Mouse (Mus musculus): ENCODE results near the gene Ywhae. TPM values are rescaled to one million over a fixed set of nuclear protein-coding genes. Genes with fewer than 3 reads are reported as not detected.

Ywhae gene
- polyA plus RNA-seq, 1 experiment from 2014 or later = 1,527 TPM

GRCm38 (mm10) chr11:75744761-75745160 is 12.1 kb downstream of the Ywhae start:
- Histone ChIP-seq H3K9ac (no peak overlapping the region), H3K4me3 (no peak overlapping the region), H3K27me3 (no peaks in the 10 kb centered on the region), H3K36me3 (no peaks in the 10 kb centered on the region), H3K4me2 (no peak overlapping the region), H3K9me3 (no peaks in the 10 kb centered on the region), H3K27ac (no peak overlapping the region), H3K4me1 (replicated peaks) (peaks cover 51% of the 10 kb centered on the region)
- no peak for ATAC-seq (ENCODE audit: low FRiP score)
- 89% methylated on average over 3 of the region's 3 CpGs for WGBS

- peaks cover 7% of the 10 kb centered on the region; the same call in 1 of the 2 replicates for H3K36me3 ChIP-seq
- no peak overlapping the region for H3K9ac ChIP-seq
- no peaks in the 10 kb centered on the region for H3K27me3 ChIP-seq
- H3K4me2 ChIP-seq = no peak overlapping the region
- 76% methylated on average over 1 of the region's 1 CpGs for WGBS
- no peaks in the 10 kb centered on the region for H3K9me3 ChIP-seq
- no peak overlapping the region for H3K4me3 ChIP-seq
- ATAC-seq (ENCODE audit: low FRiP score) = no peak
- peaks cover 44% of the 10 kb centered on the region for H3K4me1 ChIP-seq (replicated peaks)
- no peak overlapping the region for H3K27ac ChIP-seq
These were observed 17.9 kb downstream of the Ywhae start for GRCm38 (mm10) chr11:75750537-75750936.

- Histone ChIP-seq H3K4me2 (no peak overlapping the region), H3K27me3 (no peaks in the 10 kb centered on the region), H3K9me3 (no peaks in the 10 kb centered on the region), H3K4me3 (no peak overlapping the region), H3K27ac (no peak overlapping the region), H3K9ac (no peak overlapping the region), H3K4me1 (replicated peaks) (peaks cover 42% of the 10 kb centered on the region), H3K36me3 (peaks cover 11% of the 10 kb centered on the region)
- no peak for ATAC-seq (ENCODE audit: low FRiP score)
- WGBS = 81% methylated on average over 4 of the region's 4 CpGs
These were observed 18.4 kb downstream of the Ywhae start for GRCm38 (mm10) chr11:75751082-75751481.

- H3K4me3 ChIP-seq = no peak overlapping the region
- WGBS = 88% methylated on average over 8 of the region's 8 CpGs
- no peaks in the 10 kb centered on the region; the same call in none of the 2 replicates for H3K4me1 ChIP-seq (replicated peaks)
- ATAC-seq (ENCODE audit: low FRiP score) = no peak
- H3K9ac ChIP-seq = no peak overlapping the region
- no peaks in the 10 kb centered on the region for H3K9me3 ChIP-seq
- H3K36me3 ChIP-seq = peaks cover 56% of the 10 kb centered on the region
- no peaks in the 10 kb centered on the region for H3K27me3 ChIP-seq
- no peak overlapping the region for H3K27ac ChIP-seq
- H3K4me2 ChIP-seq = no peak overlapping the region
These were observed 24.0 kb downstream of the Ywhae start for GRCm38 (mm10) chr11:75756687-75757086.

DNA sequence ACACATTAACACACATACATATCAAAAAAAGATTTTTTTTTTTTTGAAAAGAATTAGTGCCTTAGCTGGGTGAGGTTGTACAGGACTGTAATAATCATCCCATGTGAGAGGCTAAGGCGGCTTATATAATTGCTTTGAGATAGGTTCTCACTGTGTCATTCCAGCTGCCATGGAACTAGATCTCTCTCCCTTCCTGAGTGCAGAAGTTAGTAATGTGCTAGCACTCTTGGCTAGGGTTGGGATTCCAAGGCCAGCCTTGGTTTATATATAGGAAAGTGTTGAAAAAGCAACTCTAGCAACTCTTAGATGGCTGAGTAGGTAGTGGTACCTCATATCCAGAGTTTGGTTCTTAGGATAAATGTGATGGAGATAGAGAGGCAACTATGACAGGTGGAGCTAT is 25.9 kb downstream of the Ywhae start:
- Histone ChIP-seq H3K27ac (no peak overlapping the region), H3K4me1 (replicated peaks) (no peaks in the 10 kb centered on the region), H3K36me3 (peaks cover 57% of the 10 kb centered on the region), H3K4me3 (no peak overlapping the region), H3K27me3 (no peaks in the 10 kb centered on the region), H3K4me2 (no peak overlapping the region), H3K9ac (no peak overlapping the region), H3K9me3 (no peaks in the 10 kb centered on the region)
- WGBS = 98% methylated on average over 1 of the region's 1 CpGs
- no peak for ATAC-seq (ENCODE audit: low FRiP score)

DNA sequence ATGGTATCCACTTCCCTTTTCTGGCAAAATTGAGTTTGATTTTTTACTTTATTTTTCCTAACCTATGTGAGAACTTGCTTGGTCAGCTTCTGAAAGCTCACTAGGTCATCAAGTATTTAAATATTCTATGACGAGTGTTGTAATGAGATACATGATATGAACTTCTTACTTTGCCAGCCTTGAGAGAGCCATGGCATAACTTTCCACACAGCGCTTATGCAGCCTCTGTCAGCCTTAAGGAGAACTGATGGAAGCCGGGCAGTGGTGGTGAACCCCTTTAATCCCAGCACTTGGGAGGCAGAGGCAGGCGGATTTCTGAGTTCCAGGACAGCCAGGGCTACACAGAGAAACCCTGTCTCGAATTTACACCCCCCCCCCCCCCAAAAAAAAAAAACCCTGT is 28.1 kb downstream of the Ywhae start:
- H3K27me3 ChIP-seq = no peaks in the 10 kb centered on the region
- H3K9ac ChIP-seq = no peak overlapping the region
- H3K9me3 ChIP-seq = no peaks in the 10 kb centered on the region
- H3K4me1 ChIP-seq (replicated peaks) = no peaks in the 10 kb centered on the region
- H3K4me2 ChIP-seq = no peak overlapping the region
- H3K4me3 ChIP-seq = no peak overlapping the region
- peaks cover 70% of the 10 kb centered on the region for H3K36me3 ChIP-seq
- ATAC-seq (ENCODE audit: low FRiP score) = no peak
- WGBS = 91% methylated on average over 5 of the region's 5 CpGs
- H3K27ac ChIP-seq = no peak overlapping the region

GRCm38 (mm10) chr11:75762708-75763107 is 30.0 kb downstream of the Ywhae start:
- 90% methylated on average over 2 of the region's 2 CpGs for WGBS
- ATAC-seq (ENCODE audit: low FRiP score) = no peak

GRCm38 (mm10) chr11:75764521-75765023 is 31.9 kb downstream of the Ywhae start:
- peaks cover 3% of the 10 kb centered on the region for H3K4me1 ChIP-seq (replicated peaks)
- no peak overlapping the region for H3K4me2 ChIP-seq
- H3K36me3 ChIP-seq = peaks cover 63% of the 10 kb centered on the region
- H3K27ac ChIP-seq = no peak overlapping the region
- no peak overlapping the region for H3K4me3 ChIP-seq
- no peaks in the 10 kb centered on the region for H3K9me3 ChIP-seq
- no peaks in the 10 kb centered on the region for H3K27me3 ChIP-seq
- WGBS = 87% methylated on average over 4 of the region's 4 CpGs
- H3K9ac ChIP-seq = no peak overlapping the region
- no peak for ATAC-seq (ENCODE audit: low FRiP score)

More at GRCm38 (mm10) chr11:75762708-75763107, 30.0 kb downstream of the Ywhae start:
- Histone ChIP-seq H3K9me3 (no peaks in the 10 kb centered on the region), H3K4me3 (no peak overlapping the region), H3K4me2 (no peak overlapping the region), H3K9ac (no peak overlapping the region), H3K27ac (no peak overlapping the region), H3K4me1 (replicated peaks) (no peaks in the 10 kb centered on the region), H3K36me3 (peaks cover 73% of the 10 kb centered on the region), H3K27me3 (no peaks in the 10 kb centered on the region)

DNA sequence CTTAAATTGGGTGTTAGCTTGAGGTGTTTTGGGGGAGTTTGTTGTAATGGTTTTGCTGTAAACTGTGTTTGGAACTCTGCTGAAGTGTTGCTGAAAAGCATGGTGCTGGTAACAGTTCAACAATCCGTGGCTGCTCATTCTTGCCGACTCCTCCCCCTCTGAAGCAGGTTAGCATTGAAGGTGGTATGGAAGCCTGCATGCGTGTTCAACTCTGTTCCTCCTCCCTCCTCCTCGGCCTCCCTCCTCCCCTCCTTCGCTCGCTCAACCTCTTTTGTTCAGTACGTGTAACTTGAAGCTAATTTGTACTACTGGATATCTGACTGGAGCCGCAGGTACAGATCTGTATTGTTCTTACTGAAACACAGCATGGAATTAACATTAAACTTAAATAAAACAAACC is 32.5 kb downstream of the Ywhae start:
- Histone ChIP-seq H3K4me1 (replicated peaks) (peaks cover 5% of the 10 kb centered on the region), H3K27ac (no peak overlapping the region), H3K4me2 (no peak overlapping the region), H3K36me3 (peaks cover 58% of the 10 kb centered on the region), H3K4me3 (no peak overlapping the region), H3K9me3 (no peaks in the 10 kb centered on the region), H3K27me3 (no peaks in the 10 kb centered on the region), H3K9ac (no peak overlapping the region)
- ATAC-seq (ENCODE audit: low FRiP score) = no peak
- 83% methylated on average over 8 of the region's 8 CpGs for WGBS

GRCm38 (mm10) chr11:75767014-75767413 is 34.3 kb downstream of the Ywhae start:
- WGBS = 64% methylated on average over 2 of the region's 2 CpGs
- peaks cover 5% of the 10 kb centered on the region for H3K4me1 ChIP-seq (replicated peaks)
- H3K9me3 ChIP-seq = no peaks in the 10 kb centered on the region
- H3K9ac ChIP-seq = no peak overlapping the region
- peaks cover 43% of the 10 kb centered on the region for H3K36me3 ChIP-seq
- no peak overlapping the region for H3K4me2 ChIP-seq
- H3K27ac ChIP-seq = no peak overlapping the region
- ATAC-seq (ENCODE audit: low FRiP score) = no peak
- no peaks in the 10 kb centered on the region for H3K27me3 ChIP-seq
- no peak overlapping the region for H3K4me3 ChIP-seq

DNA sequence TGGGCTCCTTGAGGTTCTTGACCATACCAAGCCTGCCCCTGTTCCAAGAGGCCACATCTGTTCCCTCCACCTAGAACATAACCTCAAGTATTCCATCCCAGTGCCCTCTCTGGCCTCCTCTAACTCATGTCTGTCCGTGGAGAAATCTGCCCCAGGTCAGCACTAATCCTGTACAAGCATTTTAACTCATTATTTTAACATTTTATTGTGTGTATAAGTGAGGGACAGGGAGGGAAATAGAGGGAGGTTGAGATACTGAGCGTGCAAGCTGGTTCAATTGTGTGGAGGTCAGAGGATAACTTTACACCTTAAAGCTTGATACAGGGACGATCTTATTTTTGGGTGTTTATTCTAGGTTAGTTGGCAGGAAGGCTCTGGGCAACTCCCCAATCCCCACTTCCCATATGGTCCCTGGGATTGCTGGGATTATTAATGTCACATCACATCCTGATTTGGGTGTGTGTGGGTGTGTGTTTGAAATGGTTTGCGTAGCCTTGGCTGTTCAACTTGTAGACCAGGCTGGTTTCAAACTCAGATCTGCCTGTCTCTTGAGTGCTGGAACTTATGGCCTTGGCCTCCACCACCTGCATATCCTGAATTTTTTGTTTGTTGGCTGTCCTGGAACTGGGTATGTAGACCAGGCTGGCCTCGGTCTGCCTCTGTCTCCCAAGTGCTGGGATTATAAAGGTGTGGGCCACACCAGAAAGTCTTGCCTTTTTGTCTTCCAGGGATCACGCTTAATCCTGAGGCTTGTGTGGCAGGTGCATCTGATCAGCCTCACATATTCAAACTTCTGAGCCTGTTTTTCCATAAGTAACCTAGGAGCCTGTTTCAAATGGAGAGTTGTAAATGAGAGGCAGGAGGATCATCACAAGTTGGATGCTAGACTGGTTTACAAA is 35.7 kb downstream of the Ywhae start:
- Histone ChIP-seq H3K4me1 (replicated peaks) (peaks cover 5% of the 10 kb centered on the region), H3K27me3 (no peaks in the 10 kb centered on the region), H3K9ac (no peak overlapping the region), H3K9me3 (no peaks in the 10 kb centered on the region), H3K36me3 (peaks cover 39% of the 10 kb centered on the region), H3K27ac (no peak overlapping the region), H3K4me2 (no peak overlapping the region), H3K4me3 (no peak overlapping the region)
- ATAC-seq (ENCODE audit: low FRiP score) = no peak
- 61% methylated on average over 6 of the region's 6 CpGs for WGBS

DNA sequence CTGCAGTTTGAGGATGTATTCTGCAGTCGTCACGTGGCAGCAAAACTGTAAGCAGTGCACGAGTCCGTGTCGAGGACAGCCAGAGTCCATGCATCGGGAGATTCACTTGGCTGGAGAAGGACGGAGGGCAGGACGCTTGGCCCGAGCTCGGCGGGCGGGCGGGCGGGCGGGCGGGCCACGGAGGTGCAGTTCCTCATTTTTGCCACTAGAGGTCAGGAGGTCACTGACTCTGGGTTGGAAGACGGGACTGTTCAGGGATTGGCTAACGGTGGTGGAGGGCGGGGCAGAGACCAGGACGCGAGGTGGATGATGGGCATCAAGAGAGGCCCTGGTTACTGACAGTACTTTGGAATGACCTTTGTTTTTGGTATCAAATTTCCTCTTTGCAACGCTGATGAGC is 36.5 kb downstream of the Ywhae start:
- peaks cover 5% of the 10 kb centered on the region for H3K4me1 ChIP-seq (replicated peaks)
- no peak overlapping the region for H3K9ac ChIP-seq
- WGBS = under 1% methylated on average over 23 of the region's 23 CpGs
- H3K27ac ChIP-seq = no peak overlapping the region
- H3K36me3 ChIP-seq = peaks cover 35% of the 10 kb centered on the region
- no peaks in the 10 kb centered on the region for H3K27me3 ChIP-seq
- peak; percentile 87 for ATAC-seq (ENCODE audit: low FRiP score)
- H3K9me3 ChIP-seq = no peaks in the 10 kb centered on the region
- H3K4me3 ChIP-seq = no peak overlapping the region
- H3K4me2 ChIP-seq = peak overlapping the region; percentile 41

GRCm38 (mm10) chr11:75772562-75772961 is 39.9 kb downstream of the Ywhae start:
- H3K27me3 ChIP-seq = no peaks in the 10 kb centered on the region
- H3K9me3 ChIP-seq = no peaks in the 10 kb centered on the region
- H3K27ac ChIP-seq = no peak overlapping the region
- no peak overlapping the region for H3K4me3 ChIP-seq
- H3K9ac ChIP-seq = no peak overlapping the region
- WGBS = 85% methylated on average over 5 of the region's 5 CpGs
- peaks cover 6% of the 10 kb centered on the region for H3K36me3 ChIP-seq
- no peak for ATAC-seq (ENCODE audit: low FRiP score)
- H3K4me1 ChIP-seq (replicated peaks) = peaks cover 5% of the 10 kb centered on the region
- H3K4me2 ChIP-seq = no peak overlapping the region
